Mouse (Mus musculus): ENCODE results near the gene Lrba. TPM values are rescaled to one million over a fixed set of nuclear protein-coding genes. Genes with fewer than 3 reads are reported as not detected.

The Lrba gene
- polyA plus RNA-seq, 1 experiment from 2014 or later, result 2.6 TPM

DNA sequence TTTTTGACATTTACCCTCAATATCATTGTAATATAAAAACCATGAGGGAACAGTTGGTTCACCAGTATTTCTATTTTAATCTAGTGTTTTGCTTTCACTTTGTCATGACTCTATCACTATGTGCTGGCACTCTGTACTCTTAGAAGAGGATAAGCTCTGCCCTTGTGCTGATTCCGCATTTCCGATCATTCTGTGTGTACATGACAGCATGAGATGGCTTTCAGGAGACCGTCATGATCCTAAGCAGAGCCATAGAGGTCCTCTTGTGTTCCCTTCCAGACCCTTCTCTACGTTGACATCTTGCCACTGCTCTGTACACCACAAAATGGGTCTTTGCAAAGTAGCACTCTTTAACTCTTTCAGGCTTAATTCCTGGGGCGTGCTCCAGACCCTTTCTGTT lies 411.0 kb downstream of the Lrba start:
- Histone ChIP-seq H3K4me2 (replicated peaks; ENCODE audit: low read depth) (no peak overlapping the region), H3K27me3 (ENCODE audit: control insufficient read depth, insufficient read depth, low read length) (no peaks in the 10 kb centered on the region), H3K27ac (replicated peaks) (no peak overlapping the region), H3K4me3 (ENCODE audit: low read depth, low read length) (no peak overlapping the region), H3K36me3 (ENCODE audit: control insufficient read depth, insufficient read depth, low read length) (no peaks in the 10 kb centered on the region), H3K4me1 (replicated peaks; ENCODE audit: control insufficient read depth, insufficient read depth) (no peaks in the 10 kb centered on the region), H3K9me3 (ENCODE audit: control insufficient read depth, low read length) (no peaks in the 10 kb centered on the region), H3K9ac (ENCODE audit: low read length) (no peak overlapping the region)
- TF ChIP-seq CTCF (IDR thresholded peaks at IDR 0.05; ENCODE audit: low read depth), result no peak
- TF ChIP-seq EP300 (optimal IDR thresholded peaks at IDR 0.05), result no peak
- WGBS, result 69% methylated on average over 5 of the region's 5 CpGs
- ATAC-seq (ENCODE audit: low FRiP score, low TSS enrichment) (no peak), DNase-seq (ENCODE audit: low spot score) (no peak)

DNA sequence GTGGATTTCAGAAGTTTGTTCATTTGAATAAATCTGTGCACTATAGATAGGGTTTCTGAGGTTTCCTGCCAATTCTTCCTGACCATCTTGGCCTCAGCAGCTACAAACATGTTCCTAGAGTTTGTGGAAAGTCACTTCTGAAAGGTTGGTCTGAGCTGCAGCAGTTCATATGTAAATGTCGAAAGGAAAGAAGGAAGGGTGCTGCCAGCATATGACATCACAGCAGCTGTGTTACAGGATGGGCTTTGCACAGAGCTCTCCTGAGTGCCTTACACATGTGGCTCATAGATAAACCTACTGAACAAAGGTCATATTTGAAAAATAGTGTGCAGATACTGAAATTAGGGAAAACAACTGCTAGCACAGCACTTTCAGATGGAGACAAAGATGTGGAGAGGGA lies 411.5 kb downstream of the Lrba start:
- H3K27ac ChIP-seq (replicated peaks), result no peak overlapping the region
- H3K4me1 ChIP-seq (replicated peaks; ENCODE audit: control insufficient read depth, insufficient read depth), result no peaks in the 10 kb centered on the region
- no peaks in the 10 kb centered on the region for H3K9me3 ChIP-seq (ENCODE audit: control insufficient read depth, low read length)
- ATAC-seq (ENCODE audit: low FRiP score, low TSS enrichment), result no peak
- no peak overlapping the region for H3K4me2 ChIP-seq (replicated peaks; ENCODE audit: low read depth)
- H3K4me3 ChIP-seq (ENCODE audit: low read depth, low read length), result no peak overlapping the region
- WGBS, result 38% methylated on average over 1 of the region's 1 CpGs
- H3K36me3 ChIP-seq (ENCODE audit: control insufficient read depth, insufficient read depth, low read length), result no peaks in the 10 kb centered on the region
- TF ChIP-seq CTCF (IDR thresholded peaks at IDR 0.05; ENCODE audit: low read depth) (no peak), EP300 (optimal IDR thresholded peaks at IDR 0.05) (no peak)
- no peak for DNase-seq (ENCODE audit: low spot score)
- no peaks in the 10 kb centered on the region for H3K27me3 ChIP-seq (ENCODE audit: control insufficient read depth, insufficient read depth, low read length)
- H3K9ac ChIP-seq (ENCODE audit: low read length), result no peak overlapping the region

DNA sequence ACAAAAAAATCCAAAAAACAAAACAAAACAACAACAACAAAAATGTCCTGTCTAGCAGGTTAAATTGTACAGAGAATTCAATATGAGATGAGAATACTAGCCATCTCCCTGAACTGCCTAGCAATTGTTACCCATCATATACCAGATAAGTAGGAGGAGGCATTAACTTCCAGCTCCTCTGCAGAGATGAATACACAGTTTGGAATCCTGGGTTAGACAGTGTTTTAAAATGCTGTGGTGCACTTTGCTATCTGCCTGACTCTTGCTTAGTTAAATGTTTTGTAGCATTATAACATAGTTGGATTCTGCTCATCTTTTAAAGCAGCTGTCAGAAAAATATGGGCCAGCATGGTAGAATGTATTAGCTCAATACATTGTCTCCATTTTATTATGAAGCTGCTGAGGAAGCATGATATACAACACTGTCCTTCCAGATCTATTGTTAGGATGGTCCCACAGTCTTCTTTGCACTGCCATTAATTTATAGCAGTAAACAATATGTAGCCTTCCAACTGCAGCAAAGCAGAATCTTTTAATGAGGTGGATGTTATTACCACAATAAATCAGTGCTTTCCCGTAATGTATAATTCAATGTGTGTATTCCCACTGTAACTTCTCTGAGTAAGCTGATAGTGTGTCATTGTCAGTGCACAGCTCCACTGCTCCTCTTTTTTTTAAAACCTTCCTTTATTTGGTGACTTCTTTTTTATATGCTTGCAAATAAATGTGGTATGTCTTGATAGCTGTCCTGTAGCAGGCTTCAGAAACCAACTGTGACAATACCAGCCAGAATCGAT lies 414.3 kb downstream of the Lrba start:
- H3K36me3 ChIP-seq (ENCODE audit: control insufficient read depth, insufficient read depth, low read length), result no peaks in the 10 kb centered on the region
- no peaks in the 10 kb centered on the region for H3K4me1 ChIP-seq (replicated peaks; ENCODE audit: control insufficient read depth, insufficient read depth)
- H3K27ac ChIP-seq (replicated peaks), result no peak overlapping the region
- no peak overlapping the region for H3K4me2 ChIP-seq (replicated peaks; ENCODE audit: low read depth)
- ATAC-seq (ENCODE audit: low FRiP score, low TSS enrichment), result no peak
- H3K4me3 ChIP-seq (ENCODE audit: low read depth, low read length), result no peak overlapping the region
- no peak overlapping the region for H3K9ac ChIP-seq (ENCODE audit: low read length)
- TF ChIP-seq EP300 (optimal IDR thresholded peaks at IDR 0.05), result no peak
- no peak for TF ChIP-seq CTCF (IDR thresholded peaks at IDR 0.05; ENCODE audit: low read depth)
- H3K27me3 ChIP-seq (ENCODE audit: control insufficient read depth, insufficient read depth, low read length), result no peaks in the 10 kb centered on the region
- no peaks in the 10 kb centered on the region for H3K9me3 ChIP-seq (ENCODE audit: control insufficient read depth, low read length)
- WGBS, result 88% methylated on average over 2 of the region's 2 CpGs
- no peak for DNase-seq (ENCODE audit: low spot score)

DNA sequence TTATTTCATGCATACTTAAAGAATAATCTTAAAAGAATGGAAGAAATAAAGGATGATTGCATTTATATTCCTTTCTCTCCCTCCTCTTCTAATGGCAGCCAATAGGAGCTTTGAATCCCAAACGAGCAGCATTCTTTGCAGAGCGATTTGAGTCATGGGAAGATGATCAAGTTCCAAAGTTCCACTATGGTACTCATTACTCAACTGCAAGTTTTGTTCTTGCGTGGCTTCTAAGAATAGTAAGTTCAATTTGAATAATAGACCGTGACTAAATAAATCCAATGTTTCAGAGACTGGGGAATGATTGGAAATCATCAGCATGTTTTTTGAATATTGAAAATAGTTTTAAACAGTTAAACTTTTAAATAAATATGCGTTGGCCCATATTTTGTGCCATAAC lies 416.9 kb downstream of the Lrba start:
- TF ChIP-seq CTCF (IDR thresholded peaks at IDR 0.05; ENCODE audit: low read depth) (no peak), EP300 (optimal IDR thresholded peaks at IDR 0.05) (no peak)
- Histone ChIP-seq H3K4me3 (ENCODE audit: low read depth, low read length) (no peak overlapping the region), H3K4me1 (replicated peaks; ENCODE audit: control insufficient read depth, insufficient read depth) (no peaks in the 10 kb centered on the region), H3K27me3 (ENCODE audit: control insufficient read depth, insufficient read depth, low read length) (no peaks in the 10 kb centered on the region), H3K4me2 (replicated peaks; ENCODE audit: low read depth) (no peak overlapping the region), H3K9me3 (ENCODE audit: control insufficient read depth, low read length) (no peaks in the 10 kb centered on the region), H3K27ac (replicated peaks) (no peak overlapping the region), H3K36me3 (ENCODE audit: control insufficient read depth, insufficient read depth, low read length) (no peaks in the 10 kb centered on the region), H3K9ac (ENCODE audit: low read length) (no peak overlapping the region)
- DNase-seq (ENCODE audit: low spot score), result no peak
- 87% methylated on average over 5 of the region's 5 CpGs for WGBS
- no peak for ATAC-seq (ENCODE audit: low FRiP score, low TSS enrichment)

DNA sequence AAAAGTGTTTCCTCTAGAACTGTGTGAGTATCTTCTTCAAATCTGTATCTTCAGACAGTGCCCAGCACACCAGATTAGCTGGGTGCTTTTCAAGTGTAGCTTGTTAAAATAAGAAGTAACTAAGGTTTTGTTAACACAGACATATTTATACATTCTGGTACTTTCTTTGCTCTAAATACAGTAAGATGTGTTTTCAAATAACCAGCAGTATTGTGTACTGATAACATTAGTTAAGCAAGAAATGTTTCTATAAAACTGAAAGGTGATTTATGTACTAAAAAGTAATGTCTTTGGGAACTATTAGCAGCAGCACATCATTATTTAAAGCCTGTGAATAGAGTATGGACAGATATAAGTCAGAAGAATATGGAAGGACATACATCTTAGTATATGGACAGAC lies 417.3 kb downstream of the Lrba start:
- no peaks in the 10 kb centered on the region for H3K4me1 ChIP-seq (replicated peaks; ENCODE audit: control insufficient read depth, insufficient read depth)
- no peaks in the 10 kb centered on the region for H3K36me3 ChIP-seq (ENCODE audit: control insufficient read depth, insufficient read depth, low read length)
- DNase-seq (ENCODE audit: low spot score), result no peak
- no peak overlapping the region for H3K4me2 ChIP-seq (replicated peaks; ENCODE audit: low read depth)
- no peak overlapping the region for H3K9ac ChIP-seq (ENCODE audit: low read length)
- TF ChIP-seq CTCF (IDR thresholded peaks at IDR 0.05; ENCODE audit: low read depth) (no peak), EP300 (optimal IDR thresholded peaks at IDR 0.05) (no peak)
- H3K27ac ChIP-seq (replicated peaks), result no peak overlapping the region
- ATAC-seq (ENCODE audit: low FRiP score, low TSS enrichment), result no peak
- H3K27me3 ChIP-seq (ENCODE audit: control insufficient read depth, insufficient read depth, low read length), result no peaks in the 10 kb centered on the region
- no peaks in the 10 kb centered on the region for H3K9me3 ChIP-seq (ENCODE audit: control insufficient read depth, low read length)
- no peak overlapping the region for H3K4me3 ChIP-seq (ENCODE audit: low read depth, low read length)

DNA sequence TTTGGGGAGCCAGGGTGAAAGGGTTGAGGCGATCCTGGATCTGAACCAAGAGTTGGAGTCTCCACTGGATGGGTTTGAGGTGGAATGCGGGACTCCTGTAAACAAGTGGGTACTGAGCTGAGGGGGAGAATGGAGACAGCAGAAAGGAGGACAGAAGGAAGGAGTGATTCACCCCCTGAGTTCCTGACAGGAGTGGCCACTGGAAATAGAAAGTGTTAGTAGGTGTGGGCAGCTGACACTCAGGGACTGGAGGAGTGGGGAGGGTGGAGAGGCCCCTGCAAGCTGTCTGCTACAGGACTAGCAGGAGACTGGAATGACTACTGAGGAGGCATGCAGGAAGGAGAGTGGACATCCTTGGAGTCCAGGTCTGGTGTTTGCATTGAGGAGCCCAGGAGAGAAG lies 422.3 kb downstream of the Lrba start:
- ATAC-seq (ENCODE audit: low FRiP score, low TSS enrichment), result no peak
- WGBS, result 47% methylated on average over 2 of the region's 2 CpGs
- TF ChIP-seq EP300 (optimal IDR thresholded peaks at IDR 0.05), result no peak
- no peak for TF ChIP-seq CTCF (IDR thresholded peaks at IDR 0.05; ENCODE audit: low read depth)
- Histone ChIP-seq H3K27ac (replicated peaks) (no peak overlapping the region), H3K36me3 (ENCODE audit: control insufficient read depth, insufficient read depth, low read length) (no peaks in the 10 kb centered on the region), H3K4me2 (replicated peaks; ENCODE audit: low read depth) (no peak overlapping the region), H3K9me3 (ENCODE audit: control insufficient read depth, low read length) (no peaks in the 10 kb centered on the region), H3K9ac (ENCODE audit: low read length) (no peak overlapping the region), H3K27me3 (ENCODE audit: control insufficient read depth, insufficient read depth, low read length) (no peaks in the 10 kb centered on the region), H3K4me1 (replicated peaks; ENCODE audit: control insufficient read depth, insufficient read depth) (no peaks in the 10 kb centered on the region), H3K4me3 (ENCODE audit: low read depth, low read length) (no peak overlapping the region)
- no peak for DNase-seq (ENCODE audit: low spot score)
